Mouse (Mus musculus): ENCODE data around the gene Mrgprb5. TPM values are rescaled to one million over a fixed set of nuclear protein-coding genes. Genes with fewer than 3 reads are reported as not detected.
"Not testable (repeated sequence)": the region's sequence is repeated elsewhere in the genome, so short reads cannot be mapped to it uniquely, and the experiment has no call there.

Mrgprb5 gene
- total RNA-seq (2021): not detected

DNA sequence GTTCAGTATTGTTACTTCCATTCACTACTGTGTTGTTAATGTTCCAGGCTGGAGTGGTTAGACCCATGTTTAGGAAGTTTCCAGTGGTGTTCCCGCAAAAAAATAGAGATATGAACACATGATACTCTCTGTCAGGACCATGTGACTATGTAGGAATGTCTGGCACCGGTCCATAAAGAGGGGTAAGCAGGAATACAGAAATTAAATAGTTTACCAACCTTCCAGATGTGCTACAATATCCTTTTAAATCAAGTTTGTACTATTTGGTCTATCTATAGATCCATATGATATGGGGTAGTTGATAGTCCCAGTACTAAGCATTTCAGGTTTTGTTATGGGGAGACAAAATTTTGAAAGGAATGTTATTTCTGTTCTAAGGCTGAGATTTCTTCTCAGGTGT lies at the start of gene Mrgprb5:
Mrgprb5 (minus strand) TSS at position 101 of the 400 bp plus-strand sequence.
- intact Hi-C loops (cut with DNase I): no loop called here
- no peak for DNase-seq (ENCODE audit: low spot score in 2 of 2)

DNA sequence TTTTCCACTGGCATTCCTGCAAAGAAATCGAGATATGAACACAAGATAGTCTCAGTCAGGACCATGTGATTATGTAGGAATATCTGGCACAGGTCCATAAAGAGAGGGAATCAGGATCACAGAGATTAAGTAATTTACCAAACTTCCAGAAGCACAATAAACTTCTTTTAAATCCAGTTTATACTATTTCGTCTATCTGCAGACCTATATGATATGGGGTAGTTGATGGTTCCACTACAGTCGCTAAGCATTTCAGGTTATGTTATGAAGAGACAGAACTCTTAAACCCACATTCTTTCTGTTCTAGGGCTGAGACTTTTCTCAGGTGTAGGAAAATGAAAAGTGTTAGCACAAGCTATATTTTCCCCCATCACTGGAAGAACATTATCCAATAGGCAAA lies 30.4 kb upstream of the Mrgprb5 start, which contains the start of gene Mrgprb4:
Mrgprb4 (minus strand) TSS at position 101 of the 400 bp plus-strand sequence.
- intact Hi-C loops (cut with DNase I): no loop called here
- no peak for DNase-seq (ENCODE audit: low spot score in 2 of 2)

DNA sequence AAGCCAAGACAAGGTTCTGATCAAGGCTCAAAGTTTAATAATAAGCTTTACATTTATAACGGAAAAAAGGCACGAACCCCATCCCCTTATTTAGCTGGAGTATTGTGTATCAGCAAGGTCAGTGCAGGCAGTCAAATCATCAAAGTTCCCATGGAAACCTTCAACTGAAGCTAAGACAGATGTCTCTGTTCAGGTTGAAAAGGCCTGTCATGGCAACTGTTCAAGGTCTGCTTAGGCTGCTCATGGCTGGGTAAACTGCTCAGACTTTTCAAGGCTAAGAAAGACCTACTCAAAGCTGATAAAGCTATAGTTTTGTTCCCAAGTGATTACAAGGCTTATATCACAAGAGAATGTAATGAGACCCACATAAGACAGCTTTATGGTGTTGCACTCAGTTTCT lies 1.3 kb downstream of the Mrgprb5 start:
- intact Hi-C loops (cut with DNase I): no loop called here
- DNase-seq (ENCODE audit: low spot score in 2 of 2): no peak

DNA sequence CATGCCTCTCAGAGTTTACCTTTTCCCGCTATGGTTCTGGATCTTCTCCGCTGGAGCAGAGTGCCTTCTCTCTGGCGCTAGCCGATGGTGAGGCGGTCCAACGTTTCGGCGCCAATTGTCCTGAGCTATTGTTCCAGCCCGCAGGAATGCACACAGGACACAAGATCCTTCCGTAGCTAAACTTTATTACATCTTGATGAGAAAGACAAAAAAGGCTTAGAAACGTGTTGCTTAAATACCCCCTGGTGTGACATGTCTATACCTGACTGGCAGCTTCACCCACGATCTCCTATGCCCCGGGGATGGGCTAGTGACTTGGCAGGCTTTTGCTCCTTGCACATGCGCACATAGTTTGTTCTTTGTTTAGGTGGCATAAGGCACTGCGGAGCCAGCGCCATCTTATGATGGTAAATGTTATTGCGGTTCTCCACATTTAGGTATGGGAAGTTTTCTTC lies 30.5 kb downstream of the Mrgprb5 start:
- DNase-seq (ENCODE audit: low spot score in 2 of 2): peak in 1 of 2 experiments; percentile 1
- intact Hi-C loops (cut with DNase I): no loop called here

DNA sequence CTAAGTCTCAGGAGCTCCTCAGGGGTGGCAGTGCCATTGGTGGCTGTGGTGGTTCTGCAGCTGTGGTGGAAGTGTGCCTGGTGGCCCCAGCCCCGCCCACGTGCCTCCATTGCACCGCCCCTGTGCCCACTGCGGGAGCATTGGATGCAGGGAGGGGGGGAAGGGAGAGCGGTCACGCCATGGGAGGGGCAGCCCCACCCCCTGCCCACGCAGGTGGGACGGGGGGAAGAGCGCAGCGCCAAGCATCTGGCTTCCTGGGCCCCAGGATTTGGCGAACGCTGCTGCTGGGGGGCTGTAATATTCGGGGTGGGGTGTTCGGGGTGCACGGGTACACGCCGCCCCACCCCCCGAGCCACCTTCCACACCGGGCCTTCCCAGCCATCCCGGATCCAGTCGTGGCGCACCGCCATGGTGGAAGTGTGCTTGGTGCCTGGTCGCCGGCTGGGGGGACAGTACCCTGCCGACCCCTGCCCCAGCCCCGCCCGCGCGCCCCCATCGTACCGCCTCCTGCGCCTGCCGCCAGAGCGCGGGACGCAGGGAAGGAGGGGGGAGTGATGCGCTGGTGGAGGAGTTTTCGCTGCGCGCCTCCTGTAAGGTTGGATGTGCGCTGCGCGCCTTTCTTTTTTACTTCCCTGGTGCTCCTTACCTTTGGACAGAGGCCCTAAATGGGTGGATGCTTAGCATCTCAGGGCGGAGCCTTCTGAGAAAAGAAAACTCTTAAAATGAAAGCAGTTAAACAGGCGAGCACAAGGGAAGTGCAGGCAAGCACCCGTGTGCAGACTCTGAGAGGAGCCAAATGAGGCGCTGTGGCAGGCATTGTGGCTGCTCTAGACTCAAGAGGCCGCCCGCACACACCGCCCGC lies 31.4 kb downstream of the Mrgprb5 start:
- peak; percentile 1 to 2 for DNase-seq (ENCODE audit: low spot score in 2 of 2)
- intact Hi-C loops (cut with DNase I): no loop called here

DNA sequence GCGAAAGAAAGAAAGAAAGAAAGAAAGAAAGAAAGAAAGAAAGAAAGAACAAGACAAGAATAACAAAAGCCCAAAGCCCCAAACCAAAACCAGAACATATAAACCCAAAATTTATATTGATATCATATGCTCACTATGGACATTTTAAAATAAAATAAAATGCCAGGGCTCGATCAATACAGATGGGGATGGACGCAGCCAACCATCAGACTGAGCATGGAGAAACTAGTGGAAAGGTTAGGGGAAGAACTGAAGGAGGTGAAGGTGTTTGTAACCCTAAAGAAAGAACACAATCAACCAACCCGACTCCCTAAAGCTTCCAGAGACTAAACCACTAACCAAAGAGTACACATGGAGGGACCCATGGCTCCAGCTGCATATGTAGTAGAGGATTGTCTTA lies 36.1 kb downstream of the Mrgprb5 start:
- DNase-seq (ENCODE audit: low spot score in 2 of 2): no peak
- intact Hi-C loops (cut with DNase I): no loop called here

DNA sequence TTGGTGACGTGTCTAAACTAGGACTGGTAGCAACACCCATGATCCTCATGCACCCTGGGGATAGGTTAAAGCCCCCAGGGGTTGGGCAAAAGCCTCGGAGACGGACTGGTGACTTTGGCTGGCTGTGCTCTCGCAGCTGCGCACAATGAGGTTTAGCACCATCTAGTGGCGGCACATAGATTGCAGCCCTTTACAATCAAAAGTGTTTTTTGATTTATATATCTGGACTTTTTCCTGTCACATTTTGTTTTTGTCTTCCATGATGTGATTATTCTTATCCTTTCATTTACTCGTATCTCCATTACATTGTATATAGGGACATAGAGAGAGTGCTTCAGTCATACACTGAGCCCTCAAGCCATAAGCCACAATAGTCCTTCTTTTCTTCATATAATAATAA lies 36.6 kb downstream of the Mrgprb5 start:
- intact Hi-C loops (cut with DNase I); DNase-seq (ENCODE audit: low spot score in 2 of 2): not testable (repeated sequence)

DNA sequence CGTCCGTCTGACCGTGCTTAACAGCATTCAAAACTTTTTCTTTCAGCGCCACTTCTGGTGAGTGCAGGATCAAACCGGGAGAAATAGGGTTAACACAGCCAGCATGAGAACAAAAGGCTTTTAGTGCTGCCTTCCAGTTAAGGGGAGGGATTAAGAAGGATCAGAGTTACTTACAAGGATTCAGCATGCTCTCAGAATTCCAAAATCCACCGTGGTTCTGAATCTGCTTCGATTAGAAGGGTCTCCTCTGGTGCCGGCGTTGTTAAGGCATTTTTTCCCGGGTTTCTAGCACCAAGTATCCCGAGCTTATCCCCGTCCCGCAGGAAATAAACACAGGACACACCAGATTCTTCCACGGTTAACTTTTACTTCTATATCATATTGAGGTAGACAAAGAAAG lies 37.0 kb downstream of the Mrgprb5 start:
- DNase-seq (ENCODE audit: low spot score in 2 of 2); intact Hi-C loops (cut with DNase I): not testable (repeated sequence)

DNA sequence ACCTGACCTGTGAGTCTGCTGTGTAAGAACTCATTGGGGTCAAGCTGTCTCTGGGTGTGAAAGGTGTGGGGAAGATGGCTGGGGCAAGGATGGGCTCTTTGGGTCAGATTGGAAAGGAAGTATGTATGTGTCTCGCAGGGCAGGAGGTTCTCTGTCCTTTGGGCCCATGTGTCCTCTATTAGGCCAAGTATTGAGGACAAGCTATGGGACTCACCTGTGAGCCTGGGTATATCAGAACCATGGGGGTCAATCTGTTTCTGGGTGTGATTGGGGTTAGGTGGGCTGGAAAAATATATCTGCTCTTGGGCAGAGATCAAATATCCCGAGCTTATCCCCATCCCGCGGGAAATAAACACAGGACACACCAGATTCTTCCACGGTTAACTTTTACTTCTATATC lies 45.0 kb downstream of the Mrgprb5 start:
- intact Hi-C loops (cut with DNase I): no loop called here
- DNase-seq (ENCODE audit: low spot score in 2 of 2): no peak

Other genes with a start within 250 kb of the Mrgprb5 start
- not detected for gene Mrgpra4, start 186.9 kb downstream of the Mrgprb5 start, total RNA-seq (2021)
- gene Mrgprx1, start 141.4 kb downstream of the Mrgprb5 start, total RNA-seq (2021): not detected
- not detected for gene Mrgprb4, start 30.3 kb upstream of the Mrgprb5 start, total RNA-seq (2021)
- not detected for gene Mrgprb8, start 219.5 kb upstream of the Mrgprb5 start, total RNA-seq (2021)

Measured in left cerebral cortex, postnatal 25 days (tissue).